Comparison of ENCODE assay signal across 23 mouse cellular contexts in genomic region chr3:102738926-102739325, GRCm38 (mm10). TPM values are rescaled to one million over a fixed set of nuclear protein-coding genes. Genes with fewer than 3 reads are reported as not detected.
DNase-seq lines count a peak whose midpoint lies in the region; ATAC-seq and TF ChIP-seq lines count a peak whose summit lies in the region.
"Had no signal": no experiment of that assay in that cellular context is flagged by ENCODE, and none has a peak within 500 bp of the region (broad histone marks: within the 10 kb centered on the region; RNA-seq: fewer than 3 reads in every experiment).

No protein-coding gene starts in this region.

- no peak for ATAC-seq in intestine, embryonic 14.5 days (replicated peaks; ENCODE audit: low FRiP score, low TSS enrichment, low read depth)
- ATAC-seq in intestine, postnatal 0 days: no peak
- no peak for ATAC-seq in lung, postnatal 0 days
- no peak for ATAC-seq in erythroblast, adult 5-6 weeks (replicated peaks; ENCODE audit: low FRiP score, poor library complexity, severe bottlenecking)
- ATAC-seq: forebrain, embryonic 16.5 days had no signal

- WGBS in heart, adult 2 months: 66% methylated on average over 6 of the region's 6 CpGs
- WGBS in intestine, embryonic 14.5 days: 80% methylated on average over 6 of the region's 6 CpGs
- WGBS in intestine, postnatal 0 days: 82% methylated on average over 6 of the region's 6 CpGs
- WGBS in lung, postnatal 0 days: 54% methylated on average over 6 of the region's 6 CpGs
- 45% methylated on average over 6 of the region's 6 CpGs for WGBS in lung, adult 2 months

- no peak overlapping the region for H3K9ac ChIP-seq in heart, adult 2 months (ENCODE audit: low read depth, low read length)
- H3K9ac ChIP-seq in intestine, embryonic 14.5 days (ENCODE audit: low read length): no peak overlapping the region
- no peak overlapping the region for H3K9ac ChIP-seq in intestine, postnatal 0 days (ENCODE audit: low read depth, low read length)
- no peak overlapping the region for H3K9ac ChIP-seq in lung, postnatal 0 days (replicated peaks; ENCODE audit: low read depth)
- H3K9ac ChIP-seq: hindbrain, embryonic 15.5 days; liver, embryonic 15.5 days; neural tube, embryonic 15.5 days had no signal

- peak overlapping the region; percentile 78 for H3K27ac ChIP-seq in heart, adult 2 months
- H3K27ac ChIP-seq in intestine, embryonic 14.5 days (ENCODE audit: low read depth): 0 out of 2 replicates have a peak overlapping the region, but pooled peaks have one; percentile 4
- no peak overlapping the region for H3K27ac ChIP-seq in intestine, postnatal 0 days (ENCODE audit: low read depth, low read length)
- H3K27ac ChIP-seq in lung, postnatal 0 days (ENCODE audit: low read length): peak overlapping the region; percentile 60
- H3K27ac ChIP-seq: hindbrain, embryonic 15.5 days; liver, embryonic 15.5 days had no signal

- no peak overlapping the region for H3K4me3 ChIP-seq in heart, adult 2 months
- H3K4me3 ChIP-seq in intestine, embryonic 14.5 days (ENCODE audit: low read depth, low read length): no peak overlapping the region
- H3K4me3 ChIP-seq in intestine, postnatal 0 days (ENCODE audit: low read depth, low read length): no peak overlapping the region
- no peak overlapping the region for H3K4me3 ChIP-seq in lung, postnatal 0 days (ENCODE audit: low read depth, low read length)
- no peak overlapping the region for H3K4me3 ChIP-seq in lung, adult 2 months (replicated peaks; ENCODE audit: extremely low read depth, low read depth, low read length)
- H3K4me3 ChIP-seq: hindbrain, embryonic 15.5 days; liver, embryonic 15.5 days; myocyte; neural tube, embryonic 15.5 days had no signal

- H3K4me1 ChIP-seq in heart, adult 2 months (ENCODE audit: control insufficient read depth, insufficient read depth, low read length): peaks cover 21% of the 10 kb centered on the region
- H3K4me1 ChIP-seq in intestine, embryonic 14.5 days (replicated peaks; ENCODE audit: control insufficient read depth, insufficient read depth, low read length): peaks cover 42% of the 10 kb centered on the region
- H3K4me1 ChIP-seq in intestine, postnatal 0 days (replicated peaks; ENCODE audit: control insufficient read depth, insufficient read depth, low read length): no peaks in the 10 kb centered on the region
- peaks cover 12% of the 10 kb centered on the region; the same call in 1 of the 2 replicates for H3K4me1 ChIP-seq in lung, postnatal 0 days (ENCODE audit: insufficient read depth, low read depth, low read length)
- peaks cover 35% of the 10 kb centered on the region for H3K4me1 ChIP-seq in lung, adult 2 months (ENCODE audit: control insufficient read depth, insufficient read depth, low read length)

- DNase-seq in heart, adult 2 months: no peak
- DNase-seq in heart, postnatal 36 days: no peak
- DNase-seq in intestine, embryonic 14.5 days (ENCODE audit: low spot score): no peak
- DNase-seq in lung, postnatal 0 days (ENCODE audit: low spot score): no peak
- no peak for DNase-seq in lung, adult 2 months
- DNase-seq: adrenal gland, adult 2 months; cerebellum, adult 11-12 months; kidney, postnatal 36 days; midbrain, embryonic 14.5 days; right cerebral cortex, postnatal 25 days; thymus, postnatal 4 days had no signal

- intact Hi-C loops in heart, adult 2 months (cut with DNase I): loop anchor here (10.0 kb wide), 1 partner anchor 256 kb away; the partner anchor contains the start of gene Sike1
- intact Hi-C loops in heart, postnatal 36 days (cut with DNase I): loop anchor here (10.0 kb wide), 1 partner anchor 256 kb away; the partner anchor contains the start of gene Sike1

- no peak overlapping the region for H3K4me2 ChIP-seq in intestine, embryonic 14.5 days (ENCODE audit: low read length)
- H3K4me2 ChIP-seq in intestine, postnatal 0 days (replicated peaks; ENCODE audit: low read depth): no peak overlapping the region
- peak overlapping the region; percentile 81; the same call in 1 of the 2 replicates for H3K4me2 ChIP-seq in lung, postnatal 0 days (replicated peaks; ENCODE audit: low read depth, low read length)
- H3K4me2 ChIP-seq: hindbrain, embryonic 15.5 days; neural tube, embryonic 15.5 days had no signal

- H3K27me3 ChIP-seq in heart, adult 2 months (ENCODE audit: control insufficient read depth, insufficient read depth, low read length): no peaks in the 10 kb centered on the region
- no peaks in the 10 kb centered on the region for H3K27me3 ChIP-seq in intestine, embryonic 14.5 days (replicated peaks; ENCODE audit: control insufficient read depth, insufficient read depth, low read length)
- H3K27me3 ChIP-seq in intestine, postnatal 0 days (replicated peaks; ENCODE audit: control insufficient read depth, insufficient read depth, low read length): peaks cover 4% of the 10 kb centered on the region
- no peaks in the 10 kb centered on the region for H3K27me3 ChIP-seq in lung, postnatal 0 days (replicated peaks; ENCODE audit: insufficient read depth, low read length)
- H3K27me3 ChIP-seq: hindbrain, embryonic 15.5 days; neural tube, embryonic 15.5 days had no signal

- no peaks in the 10 kb centered on the region for H3K79me2 ChIP-seq in heart, adult 2 months (replicated peaks; ENCODE audit: control insufficient read depth, insufficient read depth, low read length)

- TF ChIP-seq CTCF in heart, adult 2 months (IDR thresholded peaks at IDR 0.05): no peak
- TF ChIP-seq CTCF in intestine, postnatal 0 days (IDR thresholded peaks at IDR 0.05; ENCODE audit: low read depth): no peak
- TF ChIP-seq CTCF in lung, postnatal 0 days (IDR thresholded peaks at IDR 0.05): no peak
- no peak for TF ChIP-seq CTCF in lung, adult 2 months (IDR thresholded peaks at IDR 0.05; ENCODE audit: insufficient read depth, low read length)

- no peak for TF ChIP-seq EP300 in heart, adult 2 months (IDR thresholded peaks at IDR 0.05; ENCODE audit: insufficient read depth, low read depth, low read length)
- TF ChIP-seq EP300 in lung, postnatal 0 days (IDR thresholded peaks at IDR 0.05): no peak

- H3K36me3 ChIP-seq in heart, adult 2 months (ENCODE audit: control insufficient read depth, insufficient read depth, low read length): peaks cover 2% of the 10 kb centered on the region; the same call in 1 of the 2 replicates
- no peaks in the 10 kb centered on the region for H3K36me3 ChIP-seq in intestine, embryonic 14.5 days (ENCODE audit: control insufficient read depth, insufficient read depth, low read length)
- H3K36me3 ChIP-seq in intestine, postnatal 0 days (ENCODE audit: control insufficient read depth, insufficient read depth): no peaks in the 10 kb centered on the region
- H3K36me3 ChIP-seq in lung, postnatal 0 days (ENCODE audit: insufficient read depth, low read length): no peaks in the 10 kb centered on the region
- H3K36me3 ChIP-seq: hindbrain, embryonic 15.5 days; liver, embryonic 15.5 days; neural tube, embryonic 15.5 days had no signal

- H3K9me3 ChIP-seq in intestine, embryonic 14.5 days (ENCODE audit: control insufficient read depth, low read length): no peaks in the 10 kb centered on the region
- H3K9me3 ChIP-seq in intestine, postnatal 0 days (ENCODE audit: control insufficient read depth): no peaks in the 10 kb centered on the region
- no peaks in the 10 kb centered on the region for H3K9me3 ChIP-seq in lung, postnatal 0 days (ENCODE audit: low read length)
- H3K9me3 ChIP-seq: hindbrain, embryonic 15.5 days; liver, embryonic 15.5 days; neural tube, embryonic 15.5 days had no signal

- TF ChIP-seq POLR2A in heart, adult 2 months (IDR thresholded peaks at IDR 0.05; ENCODE audit: insufficient read depth, low read depth, low read length): no peak
- no peak for TF ChIP-seq POLR2A in lung, adult 2 months (IDR thresholded peaks at IDR 0.05; ENCODE audit: borderline replicate concordance, extremely low read depth, low read depth, low read length)

RNA-seq across cellular contexts. Expression of gene Tspan2, which starts 4.6 kb away (rescaled TPM):
- 1 to 10 TPM; 8.4 to 9.4 TPM for total RNA-seq in heart, adult 2 months (2021)
- polyA plus RNA-seq in heart, adult 2 months (2012; rRNA removed): 4.2 and 9.8 TPM in 2 replicates
- total RNA-seq in heart, postnatal 36 days (2021): 10 to 100 TPM; 13.2 to 15.0 TPM
- polyA plus RNA-seq in intestine, embryonic 14.5 days (2014; fragmentation: Nextera tagmentation; extraction: Ambion mirVana): 24.1 and 25.1 TPM in 2 replicates
- polyA plus RNA-seq in intestine, postnatal 0 days (2015; fragmentation: Nextera tagmentation; extraction: Ambion mirVana): 12.0 and 12.6 TPM in 2 replicates
- polyA plus RNA-seq in lung, postnatal 0 days (2015; fragmentation: Nextera tagmentation; extraction: Ambion mirVana): 72.7 and 86.9 TPM in 2 replicates
- 20.0 and 34.7 TPM in 2 replicates for polyA plus RNA-seq in lung, adult 2 months (2012; rRNA removed)
- 11.5 and 13.8 TPM in 2 replicates for total RNA-seq in erythroblast, adult 5-6 weeks (2015; ENCODE audit: low replicate concordance)
- total RNA-seq in erythroblast, adult 5-6 weeks (2017; ENCODE audit: low replicate concordance): 2.4 and 8.7 TPM in 2 replicates

RNA-seq across cellular contexts. Expression of gene Tshb, which starts 43.6 kb away (rescaled TPM):
- not detected for total RNA-seq in heart, adult 2 months (2021)
- not detected in 2 replicates for polyA plus RNA-seq in heart, adult 2 months (2012; rRNA removed)
- not detected for total RNA-seq in heart, postnatal 36 days (2021)
- 0.16 and 0.19 TPM in 2 replicates for polyA plus RNA-seq in intestine, embryonic 14.5 days (2014; fragmentation: Nextera tagmentation; extraction: Ambion mirVana)
- polyA plus RNA-seq in intestine, postnatal 0 days (2015; fragmentation: Nextera tagmentation; extraction: Ambion mirVana): 0.08 and 0.16 TPM in 2 replicates
- 8.8 and 9.0 TPM in 2 replicates for polyA plus RNA-seq in lung, postnatal 0 days (2015; fragmentation: Nextera tagmentation; extraction: Ambion mirVana)
- 0.38 and 1.5 TPM in 2 replicates for polyA plus RNA-seq in lung, adult 2 months (2012; rRNA removed)
- total RNA-seq in erythroblast, adult 5-6 weeks (2015; ENCODE audit: low replicate concordance): not detected in 2 replicates
- not detected in 2 replicates for total RNA-seq in erythroblast, adult 5-6 weeks (2017; ENCODE audit: low replicate concordance)
- total RNA-seq: adrenal gland, adult 2 months; gastrocnemius, adult 18-20 months; layer of hippocampus, postnatal 10 days; left cerebral cortex, postnatal 36 days had no signal
- polyA plus RNA-seq: adrenal gland, adult 2 months; brain, embryonic 14.5 days; kidney, adult 2 months; liver, embryonic 15.5 days; myocyte had no signal
